17 mouse cellular contexts compared by ENCODE assay signal in the genomic region with DNA sequence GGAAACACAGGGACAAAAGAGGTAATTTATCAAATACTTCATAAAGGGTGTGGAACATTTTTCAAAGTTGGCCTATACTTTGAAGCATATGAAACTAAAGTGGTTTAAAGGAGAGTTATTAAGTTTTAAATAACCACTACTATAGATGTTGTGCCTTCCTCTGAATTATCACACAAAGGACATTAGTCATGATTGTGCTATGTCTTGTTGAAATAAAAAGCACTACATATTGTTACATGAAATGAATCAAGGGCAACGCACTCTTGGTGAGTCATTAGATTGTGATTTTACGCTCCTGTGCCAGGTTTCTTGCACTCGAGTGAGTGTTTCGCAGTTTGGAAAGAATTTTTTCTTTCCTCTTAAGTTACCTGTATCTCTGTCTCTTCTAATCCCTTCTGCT.
"Had no signal": no experiment of that assay in that cellular context is flagged by ENCODE, and none has a peak within 500 bp of the region (broad histone marks: within the 10 kb centered on the region; RNA-seq: fewer than 3 reads in every experiment).

No protein-coding gene starts in this region.

- H3K4me2 ChIP-seq: liver, embryonic 11.5 days; liver, embryonic 13.5 days; liver, embryonic 15.5 days; lung, embryonic 14.5 days; midbrain, embryonic 11.5 days; midbrain, embryonic 13.5 days; midbrain, embryonic 15.5 days; neural tube, embryonic 12.5 days; stomach, embryonic 15.5 days had no signal

- H3K4me1 ChIP-seq: liver, embryonic 13.5 days; liver, embryonic 15.5 days; megakaryocyte, embryonic 14.5 days; midbrain, embryonic 13.5 days; midbrain, embryonic 15.5 days; neural tube, embryonic 12.5 days; stomach, embryonic 15.5 days had no signal

- H3K36me3 ChIP-seq: liver, embryonic 13.5 days; liver, embryonic 15.5 days; midbrain, embryonic 13.5 days; midbrain, embryonic 15.5 days; neural tube, embryonic 12.5 days; stomach, embryonic 15.5 days had no signal

- ATAC-seq: liver, postnatal 0 days; midbrain, embryonic 13.5 days; midbrain, embryonic 15.5 days had no signal

- DNase-seq: liver, embryonic 13.5 days; liver, postnatal 0 days; lung, embryonic 14.5 days; right cerebral cortex, postnatal 14 days; thymus, adult 2 months; thymus, postnatal 25 days; thymus, postnatal 4 days had no signal

- H3K9ac ChIP-seq: liver, embryonic 13.5 days; liver, embryonic 15.5 days; liver, postnatal 0 days; lung, embryonic 14.5 days; midbrain, embryonic 13.5 days; midbrain, embryonic 15.5 days; neural tube, embryonic 12.5 days; stomach, embryonic 15.5 days had no signal

- H3K27ac ChIP-seq: liver, embryonic 13.5 days; liver, embryonic 15.5 days; macrophage; midbrain, embryonic 13.5 days; midbrain, embryonic 15.5 days; neural tube, embryonic 12.5 days; stomach, embryonic 15.5 days; stomach, postnatal 0 days had no signal

- H3K4me3 ChIP-seq: liver, embryonic 13.5 days; liver, embryonic 15.5 days; megakaryocyte, embryonic 14.5 days; midbrain, embryonic 13.5 days; midbrain, embryonic 15.5 days; neural tube, embryonic 12.5 days; stomach, embryonic 15.5 days had no signal

- H3K27me3 ChIP-seq: liver, embryonic 13.5 days; liver, embryonic 15.5 days; megakaryocyte, embryonic 14.5 days; midbrain, embryonic 13.5 days; midbrain, embryonic 15.5 days; neural tube, embryonic 12.5 days; stomach, embryonic 15.5 days had no signal

- H3K9me3 ChIP-seq: liver, embryonic 13.5 days; liver, embryonic 15.5 days; megakaryocyte, embryonic 14.5 days; midbrain, embryonic 13.5 days; midbrain, embryonic 15.5 days; neural tube, embryonic 12.5 days; stomach, embryonic 15.5 days had no signal
